In the genomic region with DNA sequence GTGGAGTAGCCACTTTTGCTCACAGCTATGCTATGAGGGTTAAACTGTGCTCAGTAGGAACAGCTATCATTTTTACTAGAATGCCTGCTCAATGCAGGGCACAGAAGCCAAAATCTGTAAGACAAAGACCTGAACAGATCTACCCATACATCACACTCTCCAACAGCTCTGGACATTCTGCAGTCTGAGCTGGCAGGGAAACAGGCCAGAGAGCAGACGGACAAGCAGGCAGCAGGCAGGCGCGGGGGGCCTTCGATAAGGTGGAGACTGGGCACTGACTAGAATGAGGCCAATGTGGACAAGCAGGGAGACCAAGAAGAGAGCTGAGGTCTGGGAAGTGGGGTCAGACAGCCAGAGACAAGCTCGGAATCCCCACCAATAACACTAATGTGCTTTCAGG, we compare ENCODE assay signal across 22 mouse cellular contexts. TPM values are rescaled to one million over a fixed set of nuclear protein-coding genes. Genes with fewer than 3 reads are reported as not detected.
A peak's percentile ranks its signal among the peaks of the same experiment; 100 is the strongest.
DNase-seq lines count a peak whose midpoint lies in the region; ATAC-seq and TF ChIP-seq lines count a peak whose summit lies in the region.
"Had no signal": no experiment of that assay in that cellular context is flagged by ENCODE, and none has a peak within 500 bp of the region (broad histone marks: within the 10 kb centered on the region; RNA-seq: fewer than 3 reads in every experiment).

No protein-coding gene starts in this region.

- DNase-seq in gastrocnemius, adult 2 months, result peak; percentile 19
- no peak for DNase-seq in gastrocnemius, postnatal 10 days
- DNase-seq in hindbrain, embryonic 14.5 days (ENCODE audit: low spot score), result no peak
- DNase-seq in stomach, postnatal 0 days (ENCODE audit: low spot score), result no peak
- no peak for DNase-seq in liver
- DNase-seq: adrenal gland, postnatal 36 days; kidney, adult 2 months; right cerebral cortex, postnatal 25 days had no signal

- H3K27me3 ChIP-seq in hindbrain, embryonic 13.5 days, result no peaks in the 10 kb centered on the region
- no peaks in the 10 kb centered on the region for H3K27me3 ChIP-seq in hindbrain, embryonic 14.5 days (ENCODE audit: control insufficient read depth, insufficient read depth, low read length)
- no peaks in the 10 kb centered on the region for H3K27me3 ChIP-seq in neural tube, embryonic 13.5 days
- no peaks in the 10 kb centered on the region for H3K27me3 ChIP-seq in neural tube, embryonic 15.5 days (replicated peaks)
- H3K27me3 ChIP-seq in stomach, postnatal 0 days (ENCODE audit: control insufficient read depth, insufficient read depth, low read length), result no peaks in the 10 kb centered on the region
- H3K27me3 ChIP-seq: embryonic facial prominence, embryonic 15.5 days; limb, embryonic 12.5 days had no signal

- TF ChIP-seq EP300 in stomach, postnatal 0 days (optimal IDR thresholded peaks at IDR 0.05), result no peak

- peak overlapping the region; percentile 35; the same call in 1 of the 2 replicates for H3K9ac ChIP-seq in hindbrain, embryonic 13.5 days
- H3K9ac ChIP-seq in hindbrain, embryonic 14.5 days, result no peak overlapping the region
- 0 out of 2 replicates have a peak overlapping the region, but pooled peaks have one; percentile 47 for H3K9ac ChIP-seq in neural tube, embryonic 13.5 days
- no peak overlapping the region for H3K9ac ChIP-seq in neural tube, embryonic 15.5 days (replicated peaks)
- H3K9ac ChIP-seq in stomach, postnatal 0 days (ENCODE audit: low read length), result peak overlapping the region; percentile 8; the same call in 1 of the 2 replicates
- H3K9ac ChIP-seq: embryonic facial prominence, embryonic 15.5 days; forebrain, postnatal 0 days; limb, embryonic 12.5 days; liver, embryonic 14.5 days had no signal

- 77% methylated on average over 5 of the region's 5 CpGs for WGBS in hindbrain, embryonic 13.5 days
- WGBS in hindbrain, embryonic 14.5 days, result 79% methylated on average over 5 of the region's 5 CpGs
- 79% methylated on average over 5 of the region's 5 CpGs for whole genome bisulfite sequencing in neural tube, embryonic 13.5 days
- 76% methylated on average over 5 of the region's 5 CpGs for whole genome bisulfite sequencing in neural tube, embryonic 15.5 days
- WGBS in stomach, postnatal 0 days, result 71% methylated on average over 5 of the region's 5 CpGs

- peaks cover 67% of the 10 kb centered on the region for H3K4me1 ChIP-seq in hindbrain, embryonic 13.5 days (replicated peaks)
- H3K4me1 ChIP-seq in hindbrain, embryonic 14.5 days (replicated peaks; ENCODE audit: control insufficient read depth, insufficient read depth, low read length), result peaks cover 30% of the 10 kb centered on the region
- peaks cover 59% of the 10 kb centered on the region for H3K4me1 ChIP-seq in neural tube, embryonic 13.5 days (replicated peaks)
- peaks cover 43% of the 10 kb centered on the region for H3K4me1 ChIP-seq in neural tube, embryonic 15.5 days
- H3K4me1 ChIP-seq in stomach, postnatal 0 days (replicated peaks; ENCODE audit: control insufficient read depth, insufficient read depth), result no peaks in the 10 kb centered on the region

- H3K36me3 ChIP-seq in hindbrain, embryonic 13.5 days, result peaks cover 33% of the 10 kb centered on the region
- peaks cover 30% of the 10 kb centered on the region for H3K36me3 ChIP-seq in hindbrain, embryonic 14.5 days (replicated peaks; ENCODE audit: control insufficient read depth, insufficient read depth)
- H3K36me3 ChIP-seq in neural tube, embryonic 13.5 days, result peaks cover 36% of the 10 kb centered on the region
- peaks cover 18% of the 10 kb centered on the region for H3K36me3 ChIP-seq in neural tube, embryonic 15.5 days
- peaks cover 22% of the 10 kb centered on the region for H3K36me3 ChIP-seq in stomach, postnatal 0 days (ENCODE audit: control insufficient read depth, insufficient read depth, low read length)

- H3K4me3 ChIP-seq in gastrocnemius, adult 2 months, result no peak overlapping the region
- H3K4me3 ChIP-seq in hindbrain, embryonic 13.5 days, result no peak overlapping the region
- H3K4me3 ChIP-seq in hindbrain, embryonic 14.5 days (replicated peaks; ENCODE audit: low read length), result no peak overlapping the region
- H3K4me3 ChIP-seq in neural tube, embryonic 13.5 days, result no peak overlapping the region
- H3K4me3 ChIP-seq in neural tube, embryonic 15.5 days (replicated peaks), result no peak overlapping the region
- H3K4me3 ChIP-seq in stomach, postnatal 0 days (ENCODE audit: low read depth, low read length), result no peak overlapping the region
- H3K4me3 ChIP-seq: embryonic facial prominence, embryonic 15.5 days; limb, embryonic 12.5 days had no signal

- H3K9me3 ChIP-seq in hindbrain, embryonic 13.5 days, result no peaks in the 10 kb centered on the region
- H3K9me3 ChIP-seq in hindbrain, embryonic 14.5 days (ENCODE audit: control insufficient read depth, low read length), result no peaks in the 10 kb centered on the region
- no peaks in the 10 kb centered on the region for H3K9me3 ChIP-seq in neural tube, embryonic 13.5 days
- no peaks in the 10 kb centered on the region for H3K9me3 ChIP-seq in neural tube, embryonic 15.5 days (replicated peaks)
- no peaks in the 10 kb centered on the region for H3K9me3 ChIP-seq in stomach, postnatal 0 days (ENCODE audit: control insufficient read depth, low read length)
- H3K9me3 ChIP-seq: embryonic facial prominence, embryonic 15.5 days; limb, embryonic 12.5 days had no signal

- intact Hi-C loops in gastrocnemius, adult 2 months (cut with DNase I), result loop anchor here (5.0 to 10.0 kb wide), 3 partner anchors 37 to 515 kb away; a partner anchor contains a TSS

- peak overlapping the region; percentile 85 for H3K27ac ChIP-seq in gastrocnemius, adult 2 months
- H3K27ac ChIP-seq in hindbrain, embryonic 13.5 days, result peak overlapping the region; percentile 35
- H3K27ac ChIP-seq in hindbrain, embryonic 14.5 days, result no peak overlapping the region
- peak overlapping the region; percentile 33; the same call in 1 of the 2 replicates for H3K27ac ChIP-seq in neural tube, embryonic 13.5 days (replicated peaks)
- H3K27ac ChIP-seq in neural tube, embryonic 15.5 days (replicated peaks), result no peak overlapping the region
- no peak overlapping the region for H3K27ac ChIP-seq in stomach, postnatal 0 days (replicated peaks)
- H3K27ac ChIP-seq: embryonic facial prominence, embryonic 15.5 days; limb, embryonic 12.5 days; liver, embryonic 14.5 days had no signal

- no peak overlapping the region for H3K4me2 ChIP-seq in hindbrain, embryonic 13.5 days
- H3K4me2 ChIP-seq in hindbrain, embryonic 14.5 days (replicated peaks), result no peak overlapping the region
- H3K4me2 ChIP-seq in neural tube, embryonic 13.5 days, result no peak overlapping the region
- H3K4me2 ChIP-seq in neural tube, embryonic 15.5 days, result no peak overlapping the region
- no peak overlapping the region for H3K4me2 ChIP-seq in stomach, postnatal 0 days (replicated peaks; ENCODE audit: low read depth)
- H3K4me2 ChIP-seq: embryonic facial prominence, embryonic 15.5 days; limb, embryonic 12.5 days had no signal

- TF ChIP-seq CTCF in gastrocnemius, adult 2 months (IDR thresholded peaks at IDR 0.05), result no peak
- TF ChIP-seq CTCF in stomach, postnatal 0 days (IDR thresholded peaks at IDR 0.05; ENCODE audit: low read depth), result no peak

- ATAC-seq in hindbrain, embryonic 13.5 days (ENCODE audit: low FRiP score), result peak; percentile 19; the same call in 1 of the 2 replicates
- ATAC-seq in hindbrain, embryonic 14.5 days (ENCODE audit: low FRiP score), result no peak
- ATAC-seq in neural tube, embryonic 13.5 days (ENCODE audit: low read depth), result peak; percentile 20; the same call in 1 of the 2 replicates
- ATAC-seq in neural tube, embryonic 15.5 days (ENCODE audit: low FRiP score), result no peak
- no peak for ATAC-seq in stomach, postnatal 0 days (ENCODE audit: low FRiP score, low TSS enrichment)

RNA-seq across cellular contexts. Expression of a gene that starts 37.8 kb away (rescaled TPM):
- 100 to 1,000 TPM; 203 to 251 TPM for total RNA-seq in gastrocnemius, adult 2 months (2021)
- 100 to 1,000 TPM; 171 to 177 TPM for total RNA-seq in gastrocnemius, postnatal 10 days (2021)
- polyA plus RNA-seq in hindbrain, embryonic 13.5 days (2015; fragmentation: Nextera tagmentation; extraction: Ambion mirVana), result 22.0 and 23.1 TPM in 2 replicates
- 22.5 and 23.7 TPM in 2 replicates for polyA plus RNA-seq in hindbrain, embryonic 14.5 days (2014; fragmentation: Nextera tagmentation; extraction: Ambion mirVana)
- 22.3 and 22.7 TPM in 2 replicates for polyA plus RNA-seq in neural tube, embryonic 13.5 days (2015; fragmentation: Nextera tagmentation; extraction: Ambion mirVana)
- polyA plus RNA-seq in neural tube, embryonic 15.5 days (2015; fragmentation: Nextera tagmentation; extraction: Ambion mirVana), result 15.0 and 19.9 TPM in 2 replicates
- polyA plus RNA-seq in stomach, postnatal 0 days (2015; fragmentation: Nextera tagmentation; extraction: Ambion mirVana), result 34.6 and 35.4 TPM in 2 replicates

RNA-seq across cellular contexts. Expression of a gene that starts 40.2 kb away (rescaled TPM):
- total RNA-seq in gastrocnemius, adult 2 months (2021), result not detected
- not detected for total RNA-seq in gastrocnemius, postnatal 10 days (2021)
- not detected in 2 replicates for polyA plus RNA-seq in hindbrain, embryonic 13.5 days (2015; fragmentation: Nextera tagmentation; extraction: Ambion mirVana)
- not detected in 2 replicates for polyA plus RNA-seq in hindbrain, embryonic 14.5 days (2014; fragmentation: Nextera tagmentation; extraction: Ambion mirVana)
- polyA plus RNA-seq in neural tube, embryonic 13.5 days (2015; fragmentation: Nextera tagmentation; extraction: Ambion mirVana), result not detected in 2 replicates
- polyA plus RNA-seq in neural tube, embryonic 15.5 days (2015; fragmentation: Nextera tagmentation; extraction: Ambion mirVana), result 0.18 TPM in 1 of 2 replicates, not detected in the other
- polyA plus RNA-seq in stomach, postnatal 0 days (2015; fragmentation: Nextera tagmentation; extraction: Ambion mirVana), result not detected in 2 replicates
- total RNA-seq: adrenal gland, postnatal 36 days; forebrain, postnatal 0 days; gastrocnemius, adult 18-20 months; heart, adult 18-20 months; left cerebral cortex, adult 8-10 months; megakaryocyte-erythroid progenitor cell, adult 5-6 weeks had no signal
- polyA plus RNA-seq: C2C12; embryonic facial prominence, embryonic 15.5 days; forebrain, postnatal 0 days; kidney, adult 2 months; neural tube, embryonic 11.5 days; testis, adult 2 months had no signal

Comparison
In these comparisons a context has a peak if more than half of its experiments do, and no peak if none do; other contexts are left out.
1. H3K27ac ChIP-seq: peak in gastrocnemius, adult 2 months (single experiment), hindbrain, embryonic 13.5 days (single experiment) and neural tube, embryonic 13.5 days (single experiment); none in hindbrain, embryonic 14.5 days (single experiment), neural tube, embryonic 15.5 days (single experiment) and stomach, postnatal 0 days (single experiment).
2. ATAC-seq: peak in hindbrain, embryonic 13.5 days (single experiment) and neural tube, embryonic 13.5 days (single experiment); none in hindbrain, embryonic 14.5 days (single experiment), neural tube, embryonic 15.5 days (single experiment) and stomach, postnatal 0 days (single experiment).
3. H3K9ac ChIP-seq: peak in hindbrain, embryonic 13.5 days (single experiment), neural tube, embryonic 13.5 days (single experiment) and stomach, postnatal 0 days (single experiment); none in hindbrain, embryonic 14.5 days (single experiment) and neural tube, embryonic 15.5 days (single experiment).